Mouse (Mus musculus) MEL (cell line): ENCODE data around the gene Mertk. TPM values are rescaled to one million over a fixed set of nuclear protein-coding genes. Genes with fewer than 3 reads are reported as not detected.

Experiments used
- DNase-seq: peaks from one replicate; pipeline ENCODE4 v3.0.0; 2011; ENCODE audit warnings: low read depth, low spot score
- H3K27ac ChIP-seq: 2 replicates; pipeline ENCODE4 v1.5.1; 2012; ENCODE audit warnings: low read depth, mild to moderate bottlenecking, control low read depth, low read length, moderate library complexity; ENCODE audit not compliant: control insufficient read depth
- H3K27me3 ChIP-seq, 2 experiments: fragments of 150-350 bp in 1 of 2; sonication (generic) in 1 of 2; 2 replicates each; pipeline ENCODE4 v1.6.1; 2012; ENCODE audit warnings: low read length in 2 of 2, mild to moderate bottlenecking in 2 of 2, improper control_type of control experiment in 1 of 2, moderate library complexity in 1 of 2; ENCODE audit not compliant: insufficient read depth in 2 of 2, control insufficient read depth in 1 of 2
- H3K36me3 ChIP-seq, 2 experiments: 2 replicates each; pipeline ENCODE4 v1.6.1; 2012 to 2014; ENCODE audit warnings: low read length in 2 of 2, improper control_type of control experiment in 1 of 2, inconsistent platforms in 1 of 2, mild to moderate bottlenecking in 1 of 2; ENCODE audit not compliant: insufficient read depth in 2 of 2, control insufficient read depth in 1 of 2
- H3K4me1 ChIP-seq, 2 experiments: fragments of 150-350 bp in 1 of 2; sonication (generic) in 1 of 2; 2 replicates each; pipeline ENCODE4 v1.6.1; 2012; ENCODE audit warnings: low read length in 2 of 2, improper control_type of control experiment in 1 of 2, mild to moderate bottlenecking in 1 of 2; ENCODE audit not compliant: insufficient read depth in 2 of 2, control insufficient read depth in 1 of 2
- H3K4me3 ChIP-seq, 2 experiments: fragments of 150-350 bp in 1 of 2; sonication (generic) in 1 of 2; 2 replicates each; pipeline ENCODE4 v1.5.1; 2012; ENCODE audit warnings: low read depth in 2 of 2, low read length in 2 of 2, mild to moderate bottlenecking in 2 of 2, moderate library complexity in 2 of 2, control low read depth in 1 of 2, improper control_type of control experiment in 1 of 2; ENCODE audit not compliant: control insufficient read depth in 1 of 2, insufficient read depth in 1 of 2
- H3K79me2 ChIP-seq: 2 replicates; pipeline ENCODE4 v1.6.1; 2012; ENCODE audit warnings: mild to moderate bottlenecking, low read length, moderate library complexity; ENCODE audit not compliant: control insufficient read depth, poor library complexity, insufficient read depth
- H3K9ac ChIP-seq: 2 replicates; pipeline ENCODE4 v1.6.1; 2012; ENCODE audit warnings: low read depth, mild to moderate bottlenecking, control low read depth, low read length, moderate library complexity; ENCODE audit not compliant: control insufficient read depth, poor library complexity, severe bottlenecking
- H3K9me3 ChIP-seq: fragments of 150-350 bp; sonication (generic); replicated peaks from 2 replicates; pipeline ENCODE4 v1.6.1; 2012; ENCODE audit warnings: mild to moderate bottlenecking, low read length, improper control_type of control experiment, moderate library complexity; ENCODE audit not compliant: insufficient read depth
- BHLHE40 ChIP-seq: IDR thresholded peaks from 2 replicates; pipeline ENCODE4 v1.6.1; 2012; ENCODE audit warnings: low read depth, mild to moderate bottlenecking, inconsistent platforms, low read length, improper control_type of control experiment, borderline replicate concordance
- CHD2 ChIP-seq: IDR thresholded peaks from 2 replicates; pipeline ENCODE4 v1.6.1; 2011; ENCODE audit warnings: low read length, improper control_type of control experiment
- EP300 ChIP-seq, 2 experiments: IDR thresholded peaks; 2 replicates each; pipeline ENCODE4 v1.6.1; 2011; ENCODE audit warnings: improper control_type of control experiment in 2 of 2, low read length in 2 of 2, low read depth in 1 of 2, mild to moderate bottlenecking in 1 of 2
- GABPA ChIP-seq: IDR thresholded peaks from 2 replicates; pipeline ENCODE4 v1.6.1; 2012; ENCODE audit warnings: low read depth, mild to moderate bottlenecking, inconsistent platforms, low read length, improper control_type of control experiment, moderate library complexity
- HCFC1 ChIP-seq: IDR thresholded peaks from 2 replicates; pipeline ENCODE4 v1.6.1; 2012; ENCODE audit warnings: low read depth, mild to moderate bottlenecking, inconsistent platforms, low read length, improper control_type of control experiment, moderate library complexity
- JUND ChIP-seq: IDR thresholded peaks from 2 replicates; pipeline ENCODE4 v1.6.1; 2011; ENCODE audit warnings: low read depth, mild to moderate bottlenecking, improper control_type of control experiment, low read length
- MAFK ChIP-seq: IDR thresholded peaks from 2 replicates; pipeline ENCODE4 v1.6.1; 2011; ENCODE audit warnings: low read depth, mild to moderate bottlenecking, low read length, improper control_type of control experiment, borderline replicate concordance
- MAZ ChIP-seq: IDR thresholded peaks from 2 replicates; pipeline ENCODE4 v1.6.1; 2012; ENCODE audit warnings: low read depth, mild to moderate bottlenecking, inconsistent platforms, low read length, improper control_type of control experiment
- MXI1 ChIP-seq: IDR thresholded peaks from 2 replicates; pipeline ENCODE4 v1.6.1; 2011; ENCODE audit warnings: mild to moderate bottlenecking, low read depth, low read length, improper control_type of control experiment
- POLR2A ChIP-seq, 2 experiments: IDR thresholded peaks; 2 replicates each; pipeline ENCODE4 v1.6.1; 2011 to 2012; ENCODE audit warnings: low read length in 2 of 2, mild to moderate bottlenecking in 2 of 2, control low read depth in 1 of 2, improper control_type of control experiment in 1 of 2, low read depth in 1 of 2, moderate library complexity in 1 of 2; ENCODE audit not compliant: control insufficient read depth in 1 of 2, insufficient read depth in 1 of 2, poor library complexity in 1 of 2
- POLR2AphosphoS2 ChIP-seq: IDR thresholded peaks from 2 replicates; pipeline ENCODE4 v1.6.1; 2011; ENCODE audit warnings: low read length, improper control_type of control experiment
- SIN3A ChIP-seq: IDR thresholded peaks from 2 replicates; pipeline ENCODE4 v1.6.1; 2012; ENCODE audit warnings: low read length, improper control_type of control experiment, inconsistent platforms
- USF1 ChIP-seq: IDR thresholded peaks from 2 replicates; pipeline ENCODE4 v1.6.1; 2014; ENCODE audit warnings: low read depth, mild to moderate bottlenecking, inconsistent platforms, low read length, improper control_type of control experiment, moderate library complexity
- USF2 ChIP-seq, 2 experiments: IDR thresholded peaks; 2 replicates each; pipeline ENCODE4 v1.6.1; 2011 to 2012; ENCODE audit warnings: improper control_type of control experiment in 2 of 2, low read length in 2 of 2, borderline replicate concordance in 1 of 2, inconsistent platforms in 1 of 2, low read depth in 1 of 2, mild to moderate bottlenecking in 1 of 2; ENCODE audit not compliant: insufficient read depth in 1 of 2
- ZC3H11A ChIP-seq: IDR thresholded peaks from 2 replicates; pipeline ENCODE4 v1.6.1; 2012; ENCODE audit warnings: low read depth, mild to moderate bottlenecking, inconsistent platforms, low read length, improper control_type of control experiment
- ZMIZ1 ChIP-seq: IDR thresholded peaks from 2 replicates; pipeline ENCODE4 v1.6.1; 2012; ENCODE audit warnings: low read depth, mild to moderate bottlenecking, inconsistent platforms, low read length, improper control_type of control experiment, moderate library complexity
- polyA plus RNA-seq, 2 experiments: library from polyadenylated mRNA; stranded (reverse) in 1 of 2; unstranded in 1 of 2; fragments of >175 nt in 1 of 2; fragments of >200 nt in 1 of 2; gene quantifications; 2 replicates each; pipeline versions ENCODE4 v1.2.1 to v1.2.4; 2012; ENCODE audit warnings: low replicate concordance in 2 of 2, low read depth in 1 of 2; ENCODE audit not compliant: insufficient read length in 2 of 2, insufficient read depth in 1 of 2, missing spikeins in 1 of 2
- total RNA-seq: library from RNA; depleted of rRNA; stranded (reverse); fragments of 300-350 nt; gene quantifications from 2 replicates; pipeline ENCODE4 v1.2.3, GENCODE M21; 2012

The Mertk gene
- total and polyA plus RNA-seq, 3 experiments = not detected

- no peaks in the 10 kb centered on the region for H3K9me3 ChIP-seq
- H3K27me3 ChIP-seq = peaks cover 0 to 6% of the 10 kb centered on the region in 2 experiments
- no peak overlapping the region for H3K9ac ChIP-seq
- no peaks in the 10 kb centered on the region for H3K36me3 ChIP-seq
- TF ChIP-seq MAFK = no peak
- TF ChIP-seq ZMIZ1 = no peak
- TF ChIP-seq GABPA = no peak
- TF ChIP-seq POLR2AphosphoS2 = no peak
- no peak for TF ChIP-seq USF2 (IDR thresholded peaks at IDR 0.05; ENCODE audit: borderline replicate concordance in 1 of 2, insufficient read depth in 1 of 2, low read depth in 1 of 2, low read length in 2 of 2)
- TF ChIP-seq POLR2A (IDR thresholded peaks at IDR 0.05; ENCODE audit: control insufficient read depth in 1 of 2, insufficient read depth in 1 of 2, low read depth in 1 of 2, low read length in 2 of 2, poor library complexity in 1 of 2) = no peak
- TF ChIP-seq MXI1 = no peak
- TF ChIP-seq USF1 = no peak
- no peak for TF ChIP-seq MAZ
- TF ChIP-seq EP300 (IDR thresholded peaks at IDR 0.05; ENCODE audit: low read depth in 1 of 2, low read length in 2 of 2) = no peak
- no peak for TF ChIP-seq ZC3H11A
- TF ChIP-seq SIN3A = no peak
- no peak for TF ChIP-seq BHLHE40
- TF ChIP-seq JUND = no peak
- no peak for TF ChIP-seq HCFC1
- TF ChIP-seq, all 39 proteins: peak for 0
- H3K79me2 ChIP-seq = no peaks in the 10 kb centered on the region
- H3K4me3 ChIP-seq = no peak overlapping the region
- no peak for DNase-seq
- no peak overlapping the region for H3K27ac ChIP-seq
- no peaks in the 10 kb centered on the region for H3K4me1 ChIP-seq
Observed at GRCm38 (mm10) chr2:128786341-128786740, 87.6 kb downstream of the Mertk start.

- Histone ChIP-seq H3K9ac (no peak overlapping the region), H3K27me3 (peaks cover 0 to 6% of the 10 kb centered on the region in 2 experiments; a peak in 3 of 4 replicates), H3K27ac (no peak overlapping the region), H3K4me3 (no peak overlapping the region), H3K4me1 (no peaks in the 10 kb centered on the region), H3K36me3 (no peaks in the 10 kb centered on the region), H3K79me2 (no peaks in the 10 kb centered on the region), H3K9me3 (no peaks in the 10 kb centered on the region)
- no peak for TF ChIP-seq CHD2
- DNase-seq = no peak
Observed at GRCm38 (mm10) chr2:128786795-128787194, 88.0 kb downstream of the Mertk start.
